Mouse (Mus musculus) Patski (cell line): Measurements from ENCODE around the gene Usp46. TPM values are rescaled to one million over a fixed set of nuclear protein-coding genes. Genes with fewer than 3 reads are reported as not detected.

Experiments
- ATAC-seq: fragments of 100-300 bp; one replicate; pipeline ENCODE4 v1.8.0; 2021
- CTCF ChIA-PET: fragments of 350-600 bp; sonication (Branson Sonifier 250); formaldehyde crosslinking; loops from one replicate; lab custom pipeline; 2022; ENCODE audit warnings: inconsistent platforms; lab: Charles Lee
- POLR2A ChIA-PET: fragments of 350-600 bp; sonication (Branson Sonifier 250); formaldehyde crosslinking; loops from one replicate; lab custom pipeline; 2022; ENCODE audit warnings: antibody characterized with exemption, inconsistent platforms; lab: Charles Lee
- DNase-seq: peaks from one replicate; pipeline ENCODE4 v3.0.0-alpha.2; 2011; ENCODE audit warnings: low read depth, low spot score
- H3K27me3 ChIP-seq: fragments of 371-371 bp; one replicate; pipeline ENCODE4 v1.5.1; 2021
- CTCF ChIP-seq: fragments of 100-300 bp; IDR thresholded peaks from one replicate; pipeline ENCODE4 v1.5.1; 2021
- in situ Hi-C: fragments of 300-500 bp; cut with MboI; formaldehyde crosslinking; loops from 3 replicates; pipeline ENCODE4 v1.11.1; 2018; ENCODE audit warnings: low pct_unique_long_range_greater_than_20kb, mixed read lengths
- polyA plus RNA-seq: library from polyadenylated mRNA; unstranded; gene quantifications from one replicate; pipeline ENCODE4 v1.2.3, GENCODE M21; 2021

The Usp46 gene
- polyA plus RNA-seq, 1 experiment from 2014 or later = 21.0 TPM

GRCm38 (mm10) chr5:74005936-74006335, 62.3 kb downstream of the Usp46 start:
- TF ChIP-seq CTCF = no peak
- H3K27me3 ChIP-seq = no peaks in the 10 kb centered on the region
- CTCF ChIA-PET = interaction anchor here (0.7 kb wide), 1 partner anchor 54 kb away, joined by 3 read pairs; no protein-coding TSS in a partner anchor
- POLR2A ChIA-PET = interaction anchor here (0.6 kb wide), 1 partner anchor 1613 kb away, joined by 5 read pairs; no protein-coding TSS in a partner anchor
- in situ Hi-C loops = no loop called here
- no peak for DNase-seq
- no peak for ATAC-seq

DNA sequence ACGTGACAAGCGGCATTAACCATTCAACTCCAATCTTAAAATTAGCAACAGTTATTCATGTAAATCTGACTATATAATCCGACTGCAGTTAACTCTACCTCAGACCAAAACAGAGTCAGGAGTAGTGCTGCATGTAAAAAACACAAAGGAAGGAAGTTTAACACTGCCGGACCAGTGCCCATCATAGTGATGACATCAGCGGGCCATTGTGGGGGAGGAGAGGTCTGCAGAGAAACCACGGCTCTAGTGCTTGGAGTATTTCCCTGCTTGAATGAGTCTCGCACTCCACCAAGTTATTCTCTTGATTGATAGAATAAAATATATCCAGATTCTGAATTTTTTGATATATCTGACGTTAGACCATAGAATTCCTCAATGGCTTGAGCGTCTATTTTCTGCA, 66.5 kb downstream of the Usp46 start:
- TF ChIP-seq CTCF = no peak
- CTCF ChIA-PET = interaction anchor here (1.0 to 1.8 kb wide), 2 partner anchors 8 to 282 kb away, joined by 3 to 6 read pairs; no protein-coding TSS in a partner anchor
- H3K27me3 ChIP-seq = no peaks in the 10 kb centered on the region
- in situ Hi-C loops = no loop called here
- DNase-seq (no peak), ATAC-seq (no peak)
- POLR2A ChIA-PET = no interaction called here

- ChIA-PET CTCF (interaction anchor here (1.4 kb wide), 1 partner anchor 11 kb away, joined by 3 read pairs; no protein-coding TSS in a partner anchor), POLR2A (no interaction called here)
- no peak for ATAC-seq
- DNase-seq = no peak
- in situ Hi-C loops = loop anchor here (5.0 to 10.0 kb wide), 2 partner anchors 73 to 314 kb away; no protein-coding TSS in a partner anchor
- H3K27me3 ChIP-seq = no peaks in the 10 kb centered on the region
- TF ChIP-seq CTCF = no peak
Observed at GRCm38 (mm10) chr5:73998966-73999365, 69.3 kb downstream of the Usp46 start.

DNA sequence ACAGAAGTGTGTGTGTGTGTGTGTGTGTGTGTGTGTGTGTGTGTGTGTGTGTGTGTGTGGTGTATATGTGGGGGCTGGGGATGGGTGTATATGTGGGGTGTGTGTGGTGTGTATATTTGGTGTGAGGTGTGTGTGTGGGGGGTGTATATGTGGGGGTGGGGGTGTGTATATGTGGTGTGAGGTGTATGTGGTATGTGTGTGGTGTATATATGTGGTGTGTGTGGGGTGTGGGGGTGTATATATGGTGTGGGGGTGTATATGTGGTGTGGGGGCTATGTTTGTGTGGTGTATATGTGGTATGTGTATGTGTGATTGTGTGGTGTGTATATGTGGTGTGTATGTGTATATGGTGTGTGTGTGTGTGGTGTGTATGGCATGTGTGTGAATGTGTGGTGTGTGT, 73.4 kb downstream of the Usp46 start:
- ChIA-PET CTCF (interaction anchor here (1.1 to 5.7 kb wide), 9 partner anchors 70 to 288 kb away, joined by 3 to 59 read pairs (median 7); no protein-coding TSS in a partner anchor), POLR2A (interaction anchor here (0.7 kb wide), 1 partner anchor 279 kb away, joined by 3 read pairs; no protein-coding TSS in a partner anchor)
- no peak for TF ChIP-seq CTCF
- DNase-seq = no peak
- in situ Hi-C loops = loop anchor here (5.0 to 10.0 kb wide), 3 partner anchors 77 to 310 kb away; no protein-coding TSS in a partner anchor
- ATAC-seq = no peak
- no peaks in the 10 kb centered on the region for H3K27me3 ChIP-seq

DNA sequence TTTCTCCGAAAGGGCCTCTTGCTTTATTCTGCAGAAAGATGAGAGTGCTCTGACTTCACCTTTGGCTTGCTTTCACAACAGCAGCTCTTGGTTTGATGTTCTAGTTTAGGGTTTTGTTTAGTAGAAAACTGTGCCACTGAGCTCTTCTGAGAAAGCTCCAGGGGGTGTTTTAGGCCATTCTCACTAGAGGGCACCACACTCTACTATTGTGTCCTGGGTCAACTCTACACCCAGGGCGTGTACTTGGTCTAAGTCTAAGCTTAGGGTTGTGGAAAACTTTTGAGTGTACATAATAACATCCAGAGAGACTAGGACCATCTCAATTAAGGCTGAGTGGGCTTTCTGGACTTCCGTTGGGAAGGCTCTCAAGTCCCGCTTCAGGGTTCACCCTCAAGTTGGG, 74.7 kb downstream of the Usp46 start:
- ATAC-seq (peak; percentile 83), DNase-seq (no peak)
- in situ Hi-C loops = loop anchor here (5.0 to 10.0 kb wide), 2 partner anchors 289 to 309 kb away; no protein-coding TSS in a partner anchor
- POLR2A ChIA-PET = interaction anchor here (1.0 kb wide), 1 partner anchor 284 kb away, joined by 3 read pairs; no protein-coding TSS in a partner anchor
- CTCF ChIA-PET = interaction anchor here (0.7 to 5.7 kb wide), 30 partner anchors 7 to 1163 kb away, joined by 3 to 59 read pairs (median 4); no protein-coding TSS in a partner anchor
- no peaks in the 10 kb centered on the region for H3K27me3 ChIP-seq
- TF ChIP-seq CTCF = peak; percentile 83

DNA sequence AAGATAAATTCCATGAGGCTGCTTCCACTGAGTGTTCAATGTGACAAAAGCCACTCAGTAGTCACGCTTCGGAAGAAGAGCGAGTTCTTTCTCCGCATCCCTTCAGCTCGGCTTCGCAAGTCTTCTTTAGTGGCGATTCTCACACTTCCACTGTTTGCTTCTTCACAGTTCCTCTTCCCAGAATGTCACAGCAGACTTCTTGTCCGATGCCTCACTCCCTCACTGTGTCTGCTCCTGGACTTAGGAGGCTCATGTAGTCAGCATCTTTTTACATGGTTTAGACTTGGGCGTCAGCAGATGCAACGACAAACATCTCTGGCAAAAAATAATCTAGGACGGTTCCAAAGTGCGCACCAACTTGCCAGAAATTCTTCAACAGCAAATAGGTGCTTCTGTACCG, 75.9 kb downstream of the Usp46 start:
- ChIA-PET POLR2A (no interaction called here), CTCF (interaction anchor here (1.0 to 5.7 kb wide), 7 partner anchors 9 to 291 kb away, joined by 3 to 59 read pairs (median 7); no protein-coding TSS in a partner anchor)
- TF ChIP-seq CTCF = no peak
- ATAC-seq (no peak), DNase-seq (no peak)
- in situ Hi-C loops = loop anchor here (5.0 to 10.0 kb wide), 2 partner anchors 290 to 308 kb away; no protein-coding TSS in a partner anchor
- no peaks in the 10 kb centered on the region for H3K27me3 ChIP-seq

DNA sequence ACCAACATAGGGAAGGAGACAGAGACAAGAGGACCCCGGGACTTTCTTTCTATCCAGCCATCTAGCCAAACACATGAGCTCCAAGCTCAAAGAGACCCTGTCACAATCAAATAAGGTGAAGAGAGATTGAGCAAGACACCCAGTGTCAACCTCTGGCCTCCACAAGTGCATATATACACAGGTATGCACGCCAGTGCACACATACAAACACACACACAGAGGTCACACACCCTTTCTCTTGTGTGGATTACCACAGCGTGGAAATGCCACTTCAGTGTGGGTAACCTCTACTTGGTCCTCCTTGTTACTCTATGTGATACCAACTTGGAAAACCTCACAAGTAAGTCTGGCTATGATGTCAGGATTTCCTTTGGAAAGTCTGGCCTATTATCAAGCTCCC, 78.7 kb downstream of the Usp46 start:
- CTCF ChIA-PET = interaction anchor here (1.9 to 5.7 kb wide), 3 partner anchors 14 to 293 kb away, joined by 4 to 59 read pairs (median 11); no protein-coding TSS in a partner anchor
- TF ChIP-seq CTCF = no peak
- no peaks in the 10 kb centered on the region for H3K27me3 ChIP-seq
- POLR2A ChIA-PET = interaction anchor here (0.6 to 1.0 kb wide), 2 partner anchors 288 to 1061 kb away, joined by 4 read pairs; no protein-coding TSS in a partner anchor
- in situ Hi-C loops = no loop called here
- ATAC-seq = no peak
- no peak for DNase-seq

DNA sequence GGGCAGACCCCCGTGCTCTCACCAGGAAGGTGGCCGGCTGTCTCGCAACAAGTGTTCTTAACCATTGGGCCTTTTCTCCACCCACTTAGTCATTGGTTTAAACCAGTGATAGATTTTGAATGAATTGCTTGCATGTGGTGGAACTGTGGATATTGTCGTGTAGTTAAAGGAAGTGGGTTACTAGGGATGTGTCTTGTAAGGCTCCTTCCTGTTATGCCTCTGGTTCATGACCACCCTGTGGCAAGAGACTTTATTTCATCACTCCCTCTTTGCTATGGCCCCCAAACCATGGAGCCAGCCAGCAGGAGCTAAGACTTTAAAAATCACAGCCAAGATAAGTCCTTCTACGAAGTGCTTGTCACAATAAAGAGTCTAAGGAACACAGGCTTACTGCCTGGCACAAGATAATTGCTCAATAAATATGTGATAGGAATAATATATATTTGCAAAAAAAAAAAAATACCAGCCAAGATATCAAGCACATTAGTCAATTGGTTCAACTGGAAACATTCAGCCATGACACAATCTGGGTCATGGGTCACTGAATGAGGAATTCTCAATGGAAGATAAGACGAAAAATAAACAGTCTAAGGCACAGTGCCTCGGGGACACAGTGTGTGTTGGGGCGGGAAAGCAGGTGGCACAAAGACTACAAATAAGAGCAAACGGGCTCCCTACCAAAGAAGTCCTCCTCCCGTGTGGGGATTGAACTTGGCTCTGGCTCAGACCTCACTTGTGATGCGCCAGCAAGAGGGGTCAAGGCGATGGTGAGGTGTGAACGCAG, 80.3 kb downstream of the Usp46 start:
- ATAC-seq = no peak
- no peak for TF ChIP-seq CTCF
- ChIA-PET POLR2A (interaction anchor here (0.6 kb wide), 1 partner anchor 269 kb away, joined by 3 read pairs; no protein-coding TSS in a partner anchor), CTCF (interaction anchor here (0.8 to 2.7 kb wide), 3 partner anchors 12 to 304 kb away, joined by 3 to 11 read pairs (median 4); no protein-coding TSS in a partner anchor)
- in situ Hi-C loops = no loop called here
- H3K27me3 ChIP-seq = no peaks in the 10 kb centered on the region
- no peak for DNase-seq

- in situ Hi-C loops = no loop called here
- ATAC-seq (no peak), DNase-seq (no peak)
- CTCF ChIA-PET = no interaction called here
- TF ChIP-seq CTCF = no peak
- POLR2A ChIA-PET = no interaction called here
- no peaks in the 10 kb centered on the region for H3K27me3 ChIP-seq
Observed at GRCm38 (mm10) chr5:73977426-73977825, 90.8 kb downstream of the Usp46 start.

GRCm38 (mm10) chr5:73971701-73972100, 96.5 kb downstream of the Usp46 start:
- ChIA-PET POLR2A (interaction anchor here (0.6 kb wide), 1 partner anchor 146 kb away, joined by 3 read pairs; no protein-coding TSS in a partner anchor), CTCF (no interaction called here)
- no peaks in the 10 kb centered on the region for H3K27me3 ChIP-seq
- no peak for ATAC-seq
- in situ Hi-C loops = no loop called here
- DNase-seq = no peak
- no peak for TF ChIP-seq CTCF
